Mouse (Mus musculus): Measurements from ENCODE around the gene Csf2. TPM values are rescaled to one million over a fixed set of nuclear protein-coding genes. Genes with fewer than 3 reads are reported as not detected.

The Csf2 gene
- 0.16 and 0.22 TPM in 2 replicates for polyA plus RNA-seq (2015; fragmentation: Nextera tagmentation; extraction: Ambion mirVana)

GRCm38 (mm10) chr11:54248940-54249717, at the start of gene Csf2:
Gene Csf2, minus strand, starts transcription at chr11:54249667.

GRCm38 (mm10) chr11:54267177-54267576, 17.7 kb upstream of the Csf2 start, which contains the start of gene Il3:
Gene Il3, minus strand, starts transcription at chr11:54267277.

Other genes with a start within 250 kb of the Csf2 start
- gene Slc22a4, start 221.6 kb downstream of the Csf2 start, polyA plus RNA-seq (2015; fragmentation: Nextera tagmentation; extraction: Ambion mirVana), result 34.4 and 39.1 TPM in 2 replicates
- 9.8 and 13.1 TPM in 2 replicates for gene Pdlim4, start 180.7 kb downstream of the Csf2 start, polyA plus RNA-seq (2015; fragmentation: Nextera tagmentation; extraction: Ambion mirVana)
- 3.6 and 4.8 TPM in 2 replicates for gene P4ha2, start 149.6 kb downstream of the Csf2 start, polyA plus RNA-seq (2015; fragmentation: Nextera tagmentation; extraction: Ambion mirVana)
- not detected in 2 replicates for gene Il3, start 17.6 kb upstream of the Csf2 start, polyA plus RNA-seq (2015; fragmentation: Nextera tagmentation; extraction: Ambion mirVana)
- gene Acsl6, start 54.1 kb upstream of the Csf2 start, polyA plus RNA-seq (2015; fragmentation: Nextera tagmentation; extraction: Ambion mirVana), result 4.7 and 5.2 TPM in 2 replicates
- not detected in 2 replicates for gene Meikin, start 121.0 kb upstream of the Csf2 start, polyA plus RNA-seq (2015; fragmentation: Nextera tagmentation; extraction: Ambion mirVana)
- 5.5 and 6.1 TPM in 2 replicates for gene Fnip1, start 188.5 kb upstream of the Csf2 start, polyA plus RNA-seq (2015; fragmentation: Nextera tagmentation; extraction: Ambion mirVana)